Mouse (Mus musculus): Measurements from ENCODE around the gene Fkrp.
A peak's percentile ranks its signal among the peaks of the same experiment; 100 is the strongest.

Gene Fkrp

GRCm38 (mm10) chr7:16784498-16784976 is 32.0 kb downstream of the Fkrp start:
- DNase-seq: no peak

- no peak for DNase-seq
Observed at GRCm38 (mm10) chr7:16783758-16784415, 32.6 kb downstream of the Fkrp start.

GRCm38 (mm10) chr7:16783224-16783688 is 33.3 kb downstream of the Fkrp start:
- no peak for DNase-seq

- no peak for DNase-seq
Observed at GRCm38 (mm10) chr7:16782555-16783125, 33.9 kb downstream of the Fkrp start.

- no peak for DNase-seq
Observed at GRCm38 (mm10) chr7:16781816-16782554, 34.5 kb downstream of the Fkrp start.

GRCm38 (mm10) chr7:16781555-16781815 is 35.0 kb downstream of the Fkrp start:
- no peak for DNase-seq

DNA sequence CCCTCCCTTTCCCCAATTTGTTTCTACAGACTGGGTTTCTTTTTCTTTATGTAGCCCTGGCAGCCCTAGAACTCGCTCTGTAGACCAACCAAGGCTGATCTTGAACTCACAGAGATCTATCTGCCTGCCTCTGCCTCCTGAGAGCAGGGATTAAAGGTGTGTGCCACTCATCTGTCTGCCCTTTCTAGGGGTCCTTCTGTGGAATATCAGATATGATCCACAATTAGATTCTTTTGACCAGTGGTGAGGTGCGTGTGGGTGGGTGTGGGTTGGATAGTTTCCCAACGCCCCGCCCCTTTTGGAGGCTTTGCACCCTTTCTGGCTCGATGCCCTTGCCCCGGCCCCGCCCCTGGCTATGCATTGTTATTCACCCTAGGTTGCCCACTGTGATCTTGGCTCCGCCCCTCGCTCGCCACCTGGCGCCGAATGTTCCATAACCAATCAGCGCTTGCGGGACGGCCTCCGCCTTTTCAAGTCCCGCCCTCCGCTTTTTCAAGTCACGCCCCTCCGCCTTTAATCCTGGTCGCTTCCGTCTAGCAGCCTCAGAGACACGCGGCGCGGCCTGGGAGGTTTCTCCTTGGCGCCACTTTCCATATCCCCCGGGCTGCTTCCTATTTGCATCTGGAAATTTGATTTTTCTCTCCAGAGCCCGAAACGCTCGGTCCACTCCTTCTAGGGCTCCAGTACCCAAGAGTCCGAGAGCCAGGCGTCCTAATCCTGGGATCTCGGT is 35.5 kb downstream of the Fkrp start, which contains the start of gene Slc1a5:
TSS of gene Slc1a5 (plus strand) at position 516 of the 730 bp plus-strand sequence.
- peak; percentile 73 for DNase-seq

GRCm38 (mm10) chr7:16780076-16780475 is 36.5 kb downstream of the Fkrp start:
- no peak for DNase-seq

- DNase-seq: no peak
Observed at GRCm38 (mm10) chr7:16775888-16776287, 40.6 kb downstream of the Fkrp start.

GRCm38 (mm10) chr7:16766443-16766842 is 50.1 kb downstream of the Fkrp start:
- DNase-seq: no peak

GRCm38 (mm10) chr7:16763463-16764218 is 52.9 kb downstream of the Fkrp start:
- DNase-seq: no peak

DNA sequence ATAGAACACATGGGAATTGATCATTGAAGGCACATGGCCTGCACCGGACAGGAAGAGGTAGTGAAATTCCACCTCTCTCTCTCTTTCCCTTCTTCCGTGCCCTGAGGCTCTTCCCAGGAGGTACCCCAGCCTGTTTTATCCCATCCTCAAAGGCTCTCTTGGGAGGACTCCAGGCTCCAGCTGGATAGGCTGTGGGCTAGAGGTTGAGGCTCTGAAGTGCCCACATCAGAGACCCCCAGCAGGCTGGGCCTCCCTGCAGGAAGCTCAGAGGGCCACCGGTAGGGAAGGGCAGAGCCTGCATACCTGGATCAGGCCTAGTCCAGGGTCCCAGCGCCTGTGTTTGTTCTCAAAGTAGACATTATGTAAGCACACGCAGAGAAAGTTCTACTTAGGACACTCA is 54.9 kb downstream of the Fkrp start:
- no peak for DNase-seq

DNA sequence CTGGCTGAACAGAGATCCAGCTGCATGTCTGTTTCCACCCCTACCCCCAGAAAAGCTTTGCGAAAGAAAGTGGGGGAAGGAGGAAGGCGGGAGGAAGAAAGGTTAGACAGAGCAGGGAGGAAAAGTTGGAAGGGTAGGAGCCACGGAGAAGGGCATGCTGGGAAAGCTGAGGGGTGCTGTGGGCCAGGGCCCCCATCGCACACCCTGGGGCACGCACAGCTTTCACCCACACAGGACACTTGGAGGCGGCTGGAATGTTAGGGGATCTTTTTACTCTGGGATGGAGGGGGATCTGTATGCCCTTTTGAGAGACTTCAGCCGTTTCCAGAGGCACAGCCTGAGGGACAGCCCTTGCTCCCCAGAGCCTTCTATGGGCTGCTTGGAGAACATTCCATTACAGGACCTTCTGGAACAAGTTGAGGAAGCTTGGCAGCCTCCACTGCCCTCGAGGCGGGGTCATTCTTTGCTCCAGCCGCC is 55.5 kb downstream of the Fkrp start:
- DNase-seq: no peak

DNA sequence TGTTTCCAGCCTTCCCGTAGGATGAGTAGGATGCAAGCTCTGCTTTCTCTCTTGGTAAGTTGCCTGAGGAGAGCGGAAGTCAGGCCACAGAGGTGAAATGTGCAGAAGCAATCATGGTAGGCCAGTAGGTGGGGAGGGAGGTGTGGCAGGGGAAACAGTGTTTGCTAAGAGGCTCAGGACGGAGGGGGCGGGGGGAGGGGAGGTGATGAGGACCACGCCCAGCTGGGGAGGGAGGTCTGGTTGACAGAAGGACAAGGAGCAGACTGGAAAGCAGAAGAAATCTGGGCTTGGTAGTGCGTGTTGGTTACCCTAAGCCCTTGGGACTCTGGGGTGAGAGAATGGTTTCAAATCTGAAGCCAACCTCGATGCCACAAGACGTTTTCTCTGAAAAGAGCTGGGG is 56.2 kb downstream of the Fkrp start:
- no peak for DNase-seq

Data from right cerebral cortex, adult 18-20 months (tissue).